Mouse (Mus musculus) ES-Bruce4 (cell line): ENCODE measurements around the gene Tmem50b. TPM values are rescaled to one million over a fixed set of nuclear protein-coding genes. Genes with fewer than 3 reads are reported as not detected.
A peak's percentile ranks its signal among the peaks of the same experiment; 100 is the strongest.

Source experiments
- H3K27ac ChIP-seq: 2 replicates; pipeline ENCODE4 v1.5.1; 2012; ENCODE audit warnings: low read length, inconsistent platforms; ENCODE audit not compliant: insufficient read depth
- H3K27me3 ChIP-seq: 2 replicates; pipeline ENCODE4 v1.6.1; 2012; ENCODE audit warnings: mild to moderate bottlenecking, low read length, inconsistent platforms; ENCODE audit not compliant: control insufficient read depth, poor library complexity, insufficient read depth, severe bottlenecking
- H3K36me3 ChIP-seq: 2 replicates; pipeline ENCODE4 v1.6.1; 2012; ENCODE audit warnings: inconsistent platforms, mild to moderate bottlenecking, low read length, moderate library complexity; ENCODE audit not compliant: control insufficient read depth, poor library complexity, insufficient read depth, severe bottlenecking
- H3K4me1 ChIP-seq: one replicate; pipeline ENCODE4 v1.8.1; 2011; ENCODE audit warnings: low read length; ENCODE audit not compliant: control insufficient read depth, insufficient read depth
- H3K4me3 ChIP-seq: 2 replicates; pipeline ENCODE4 v1.5.1; 2011; ENCODE audit warnings: low read depth, mild to moderate bottlenecking, low read length
- H3K9ac ChIP-seq: 2 replicates; pipeline ENCODE4 v1.6.1; 2012; ENCODE audit warnings: low read depth, mild to moderate bottlenecking, inconsistent platforms; ENCODE audit not compliant: poor library complexity, severe bottlenecking
- H3K9me3 ChIP-seq: replicated peaks from 2 replicates; pipeline ENCODE4 v1.6.1; 2012; ENCODE audit warnings: mild to moderate bottlenecking, low read length, inconsistent platforms; ENCODE audit not compliant: control insufficient read depth, poor library complexity, insufficient read depth, severe bottlenecking
- CTCF ChIP-seq: IDR thresholded peaks from one replicate; pipeline ENCODE4 v1.8.1; 2011; ENCODE audit warnings: low read depth, low read length
- EP300 ChIP-seq: IDR thresholded peaks from 2 replicates; pipeline ENCODE4 v1.6.1; 2011; ENCODE audit warnings: low read depth, low read length; ENCODE audit not compliant: insufficient read depth
- POLR2A ChIP-seq: IDR thresholded peaks from one replicate; pipeline ENCODE4 v1.8.1; 2011; ENCODE audit warnings: low read length; ENCODE audit not compliant: insufficient read depth
- polyA plus RNA-seq: library from polyadenylated mRNA; stranded (reverse); fragments of >200 nt; gene quantifications from 2 replicates; pipeline ENCODE4 v1.2.4, GENCODE M21; 2011; ENCODE audit warnings: low read depth; ENCODE audit not compliant: missing spikeins, insufficient read depth, insufficient read length

The Tmem50b gene
- polyA plus RNA-seq, 1 experiment = 30.9 TPM

- no peak for TF ChIP-seq EP300
- no peak overlapping the region for H3K4me3 ChIP-seq
- no peak overlapping the region for H3K27ac ChIP-seq
- H3K27me3 ChIP-seq = no peaks in the 10 kb centered on the region
- no peaks in the 10 kb centered on the region for H3K9me3 ChIP-seq
- H3K36me3 ChIP-seq = no peaks in the 10 kb centered on the region
- H3K4me1 ChIP-seq = peaks cover 7% of the 10 kb centered on the region
- H3K9ac ChIP-seq = no peak overlapping the region
These were observed 46.5 kb downstream of the Tmem50b start for GRCm38 (mm10) chr16:91551081-91551524.

- no peak overlapping the region for H3K27ac ChIP-seq
These were observed 48.0 kb downstream of the Tmem50b start for GRCm38 (mm10) chr16:91549616-91550015.

GRCm38 (mm10) chr16:91548996-91549395 lies 48.6 kb downstream of the Tmem50b start:
- TF ChIP-seq EP300 (no peak), CTCF (no peak), POLR2A (no peak)

More at GRCm38 (mm10) chr16:91549616-91550015, 48.0 kb downstream of the Tmem50b start:
- Histone ChIP-seq H3K4me1 (peaks cover 2% of the 10 kb centered on the region), H3K9ac (no peak overlapping the region), H3K36me3 (no peaks in the 10 kb centered on the region), H3K27me3 (no peaks in the 10 kb centered on the region), H3K9me3 (no peaks in the 10 kb centered on the region), H3K4me3 (no peak overlapping the region)
- TF ChIP-seq EP300 (no peak), CTCF (no peak), POLR2A (no peak)

GRCm38 (mm10) chr16:91548586-91548985 lies 49.0 kb downstream of the Tmem50b start:
- Histone ChIP-seq H3K4me3 (no peak overlapping the region), H3K4me1 (peaks cover under 1% of the 10 kb centered on the region), H3K9me3 (no peaks in the 10 kb centered on the region), H3K27me3 (no peaks in the 10 kb centered on the region), H3K36me3 (no peaks in the 10 kb centered on the region), H3K9ac (no peak overlapping the region), H3K27ac (no peak overlapping the region)
- no peak for TF ChIP-seq CTCF
- no peak for TF ChIP-seq POLR2A
- TF ChIP-seq EP300 = no peak

More at GRCm38 (mm10) chr16:91548996-91549395, 48.6 kb downstream of the Tmem50b start:
- Histone ChIP-seq H3K27me3 (no peaks in the 10 kb centered on the region), H3K9ac (no peak overlapping the region), H3K27ac (no peak overlapping the region), H3K4me1 (peaks cover 2% of the 10 kb centered on the region), H3K9me3 (no peaks in the 10 kb centered on the region), H3K36me3 (no peaks in the 10 kb centered on the region), H3K4me3 (no peak overlapping the region)

- H3K9ac ChIP-seq = no peak overlapping the region
- H3K4me1 ChIP-seq = no peaks in the 10 kb centered on the region
- no peaks in the 10 kb centered on the region for H3K9me3 ChIP-seq
- no peaks in the 10 kb centered on the region for H3K27me3 ChIP-seq
- no peak overlapping the region for H3K27ac ChIP-seq
- TF ChIP-seq CTCF (no peak), EP300 (no peak), POLR2A (no peak)
- H3K4me3 ChIP-seq = no peak overlapping the region
- H3K36me3 ChIP-seq = no peaks in the 10 kb centered on the region
These were observed 49.6 kb downstream of the Tmem50b start for GRCm38 (mm10) chr16:91547974-91548373.

- Histone ChIP-seq H3K27ac (no peak within 1 kb of the TSS), H3K4me3 (peak within 1 kb of the TSS; percentile 64), H3K36me3 (no peaks in the 10 kb centered on the region), H3K4me1 (no peaks in the 10 kb centered on the region), H3K27me3 (no peaks in the 10 kb centered on the region), H3K9ac (peak within 1 kb of the TSS; percentile 85), H3K9me3 (no peaks in the 10 kb centered on the region)
- TF ChIP-seq CTCF (no peak), POLR2A (no peak), EP300 (no peak)
These were observed 50.5 kb downstream of the Tmem50b start, which contains the start of gene Ifngr2 for GRCm38 (mm10) chr16:91546836-91547741. TSS of gene Ifngr2 (plus strand) at chr16:91547072.
